Mouse (Mus musculus): ENCODE measurements around the gene Abhd16b.

- TF ChIP-seq POLR2A (IDR thresholded peaks at IDR 0.05; ENCODE audit: insufficient read length, low read depth) (no peak), SRF (IDR thresholded peaks at IDR 0.05; ENCODE audit: control insufficient read depth, insufficient read length, low read depth) (no peak), TCF12 (IDR thresholded peaks at IDR 0.05; ENCODE audit: insufficient read depth, poor library complexity, severe bottlenecking) (no peak), POLR2AphosphoS2 (IDR thresholded peaks at IDR 0.05; ENCODE audit: insufficient read length, low read depth) (no peak), TCF3 (IDR thresholded peaks at IDR 0.05; ENCODE audit: insufficient read length, low read depth) (no peak), MAX (IDR thresholded peaks at IDR 0.05; ENCODE audit: low read depth) (no peak), E2F4 (IDR thresholded peaks at IDR 0.05; ENCODE audit: insufficient read depth) (no peak), USF1 (IDR thresholded peaks at IDR 0.05; ENCODE audit: low read depth) (no peak), MYOG (IDR thresholded peaks at IDR 0.05; ENCODE audit: control insufficient read depth in 1 of 3, insufficient read depth in 1 of 3, insufficient read length in 2 of 3, low read depth in 2 of 3) (no peak), CEBPB (IDR thresholded peaks at IDR 0.05; ENCODE audit: insufficient read depth, poor library complexity, severe bottlenecking) (no peak)
Measured at GRCm38 (mm10) chr2:181536410-181536809, 43.4 kb downstream of the Abhd16b start.

Measured in myocyte (in vitro differentiated cells).